Comparison of ENCODE assay signal across 8 mouse cellular contexts in the genomic region with DNA sequence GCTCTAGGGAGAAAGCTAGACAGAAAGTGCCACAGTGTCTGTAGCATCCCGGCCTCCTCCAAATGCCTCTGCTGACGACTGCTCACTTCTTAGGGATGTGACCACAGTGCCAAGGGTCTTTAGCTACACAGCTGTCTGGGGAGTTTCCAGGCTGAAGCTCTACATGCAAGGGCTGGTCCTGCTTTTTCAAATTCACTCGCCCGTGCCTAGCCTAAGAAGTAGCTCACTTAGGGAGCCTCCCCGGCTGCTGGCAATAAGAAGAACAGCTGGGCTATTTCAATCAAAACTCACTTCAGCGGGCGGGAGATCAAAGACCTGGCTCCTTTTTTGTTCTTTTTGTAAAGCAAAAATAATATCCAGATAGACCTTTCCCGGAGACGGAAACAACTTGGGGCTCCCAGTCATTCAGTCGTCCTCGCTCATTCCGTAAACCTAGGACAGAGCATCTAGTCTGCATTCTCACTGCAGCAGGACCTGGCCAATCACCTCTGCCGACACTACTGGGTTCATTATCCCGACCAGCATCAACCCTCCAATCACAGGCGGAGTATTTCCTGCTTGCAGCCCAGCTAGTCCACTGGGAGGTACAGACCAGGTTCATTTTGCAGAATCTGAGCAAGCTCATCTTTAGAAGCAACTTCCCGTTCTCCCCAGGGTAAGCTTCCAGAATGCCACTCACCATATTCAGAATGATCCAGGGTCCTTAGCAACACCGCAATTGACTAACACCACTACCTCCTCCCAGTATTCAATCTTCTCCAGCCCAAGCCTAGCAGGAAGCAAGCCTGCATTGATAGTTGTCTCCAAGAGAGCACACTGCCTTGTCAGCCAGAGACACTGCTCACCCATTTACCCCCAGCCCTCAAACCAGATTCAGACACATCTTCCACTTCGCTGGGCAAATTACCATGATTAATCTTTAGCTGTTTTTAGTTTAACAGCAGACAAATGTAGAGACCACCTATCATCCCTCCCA. TPM values are rescaled to one million over a fixed set of nuclear protein-coding genes. Genes with fewer than 3 reads are reported as not detected.
A peak's percentile ranks its signal among the peaks of the same experiment; 100 is the strongest.
DNase-seq lines count a peak whose midpoint lies in the region; ATAC-seq and TF ChIP-seq lines count a peak whose summit lies in the region.

No protein-coding gene starts in this region.

- peak overlapping the region; percentile 63 for H3K9ac ChIP-seq in forebrain, embryonic 15.5 days (replicated peaks)
- peak overlapping the region; percentile 53 for H3K9ac ChIP-seq in heart, postnatal 0 days (replicated peaks; ENCODE audit: low read depth, low read length)
- no peak overlapping the region for H3K9ac ChIP-seq in liver, embryonic 14.5 days (replicated peaks)

- peak overlapping the region; percentile 88 for H3K4me2 ChIP-seq in forebrain, embryonic 15.5 days (replicated peaks)
- peak overlapping the region; percentile 66 for H3K4me2 ChIP-seq in heart, postnatal 0 days (ENCODE audit: low read depth, low read length)
- peak overlapping the region; percentile 6 for H3K4me2 ChIP-seq in liver, embryonic 14.5 days (ENCODE audit: low read depth)

- no peak for TF ChIP-seq CTCF in heart, postnatal 0 days (IDR thresholded peaks at IDR 0.05; ENCODE audit: low read depth)
- no peak for TF ChIP-seq CTCF in liver, embryonic 14.5 days (IDR thresholded peaks at IDR 0.05; ENCODE audit: low read depth)

- H3K4me3 ChIP-seq in forebrain, embryonic 15.5 days: peak overlapping the region; percentile 51
- peak overlapping the region; percentile 41 for H3K4me3 ChIP-seq in heart, postnatal 0 days (ENCODE audit: low read depth, low read length)
- H3K4me3 ChIP-seq in liver, embryonic 14.5 days (ENCODE audit: insufficient read depth in 1 of 2, low read depth in 2 of 2, low read length in 2 of 2): no peak overlapping the region

- H3K9me3 ChIP-seq in forebrain, embryonic 15.5 days: no peaks in the 10 kb centered on the region
- no peaks in the 10 kb centered on the region for H3K9me3 ChIP-seq in heart, postnatal 0 days (replicated peaks; ENCODE audit: control insufficient read depth, low read length)
- H3K9me3 ChIP-seq in liver, embryonic 14.5 days (ENCODE audit: control insufficient read depth, low read length): no peaks in the 10 kb centered on the region

- no peaks in the 10 kb centered on the region for H3K36me3 ChIP-seq in forebrain, embryonic 15.5 days
- H3K36me3 ChIP-seq in heart, postnatal 0 days (replicated peaks; ENCODE audit: control insufficient read depth, insufficient read depth, low read length): no peaks in the 10 kb centered on the region
- H3K36me3 ChIP-seq in liver, embryonic 14.5 days (replicated peaks; ENCODE audit: control insufficient read depth, insufficient read depth, low read depth): no peaks in the 10 kb centered on the region

- peak overlapping the region; percentile 88 for H3K27ac ChIP-seq in forebrain, embryonic 15.5 days (replicated peaks)
- peak overlapping the region; percentile 65 for H3K27ac ChIP-seq in heart, postnatal 0 days (ENCODE audit: low read depth)
- no peak overlapping the region for H3K27ac ChIP-seq in liver, embryonic 14.5 days

- ATAC-seq in forebrain, embryonic 15.5 days (replicated peaks): peak; percentile 97
- ATAC-seq in heart, postnatal 0 days (ENCODE audit: insufficient read depth, low read depth): peak; percentile 90
- no peak for ATAC-seq in liver, embryonic 14.5 days (ENCODE audit: insufficient read depth)

- DNase-seq in urinary bladder, postnatal 14 days (ENCODE audit: low spot score): peak; percentile 72
- DNase-seq in urinary bladder, postnatal 25 days (ENCODE audit: low spot score): no peak
- DNase-seq in heart, postnatal 0 days (ENCODE audit: low spot score): peak; percentile 84
- peak; percentile 82 to 89 for DNase-seq in kidney, postnatal 4 days
- no peak for DNase-seq in liver, embryonic 14.5 days (ENCODE audit: low read depth in 3 of 3, low spot score in 3 of 3)
- peak; percentile 68 for DNase-seq in ovary, postnatal 36 days (ENCODE audit: low spot score)
- DNase-seq in thymus, postnatal 10 days (ENCODE audit: low spot score in 2 of 2): no peak

- no peaks in the 10 kb centered on the region for H3K27me3 ChIP-seq in forebrain, embryonic 15.5 days
- no peaks in the 10 kb centered on the region for H3K27me3 ChIP-seq in heart, postnatal 0 days (ENCODE audit: control insufficient read depth, insufficient read depth, low read length)
- H3K27me3 ChIP-seq in liver, embryonic 14.5 days (ENCODE audit: control insufficient read depth, insufficient read depth, low read length): no peaks in the 10 kb centered on the region

- H3K4me1 ChIP-seq in forebrain, embryonic 15.5 days: peaks cover 49% of the 10 kb centered on the region
- peaks cover 33% of the 10 kb centered on the region for H3K4me1 ChIP-seq in heart, postnatal 0 days (ENCODE audit: control insufficient read depth, insufficient read depth)
- H3K4me1 ChIP-seq in liver, embryonic 14.5 days (replicated peaks; ENCODE audit: control insufficient read depth in 2 of 2, insufficient read depth in 2 of 2, low read length in 1 of 2): peaks cover 10 to 28% of the 10 kb centered on the region in 2 experiments; a peak in 3 of 4 replicates

- WGBS in forebrain, embryonic 15.5 days: 4% methylated on average over 18 of the region's 18 CpGs
- WGBS in heart, postnatal 0 days: 15% methylated on average over 18 of the region's 18 CpGs
- WGBS in liver, embryonic 14.5 days (ENCODE audit: insufficient replicate concordance): 60% methylated on average over 18 of the region's 18 CpGs

- no peak for TF ChIP-seq EP300 in heart, postnatal 0 days (IDR thresholded peaks at IDR 0.05; ENCODE audit: low read depth)
- TF ChIP-seq EP300 in liver, embryonic 14.5 days (IDR thresholded peaks at IDR 0.05; ENCODE audit: low read depth): no peak

RNA-seq across cellular contexts. Expression of gene Naif1, which starts 19.3 kb away (rescaled TPM):
- polyA plus RNA-seq in forebrain, embryonic 15.5 days (2015; fragmentation: Nextera tagmentation; extraction: Ambion mirVana): 6.3 and 7.0 TPM in 2 replicates
- 3.2 and 4.2 TPM in 2 replicates for total RNA-seq in heart, postnatal 0 days (2014; rRNA removed; ENCODE audit: low replicate concordance)
- 3.3 and 3.5 TPM in 2 replicates for polyA plus RNA-seq in heart, postnatal 0 days (2015; fragmentation: Nextera tagmentation; extraction: Ambion mirVana)
- polyA plus RNA-seq in liver, embryonic 14.5 days (2012; rRNA removed): 1.3 and 1.4 TPM in 2 replicates
- polyA plus RNA-seq in liver, embryonic 14.5 days (2014; fragmentation: Nextera tagmentation; extraction: Ambion mirVana): 1.6 and 2.0 TPM in 2 replicates

RNA-seq across cellular contexts. Expression of gene Slc25a25, which starts 20.3 kb away (rescaled TPM):
- 46.4 and 48.2 TPM in 2 replicates for polyA plus RNA-seq in forebrain, embryonic 15.5 days (2015; fragmentation: Nextera tagmentation; extraction: Ambion mirVana)
- 12.5 and 16.0 TPM in 2 replicates for total RNA-seq in heart, postnatal 0 days (2014; rRNA removed; ENCODE audit: low replicate concordance)
- polyA plus RNA-seq in heart, postnatal 0 days (2015; fragmentation: Nextera tagmentation; extraction: Ambion mirVana): 6.5 and 6.6 TPM in 2 replicates
- 5.4 and 6.0 TPM in 2 replicates for polyA plus RNA-seq in liver, embryonic 14.5 days (2012; rRNA removed)
- polyA plus RNA-seq in liver, embryonic 14.5 days (2014; fragmentation: Nextera tagmentation; extraction: Ambion mirVana): 5.5 and 7.0 TPM in 2 replicates

RNA-seq across cellular contexts. Expression of gene Ptges2, which starts 35.3 kb away (rescaled TPM):
- 39.9 and 40.3 TPM in 2 replicates for polyA plus RNA-seq in forebrain, embryonic 15.5 days (2015; fragmentation: Nextera tagmentation; extraction: Ambion mirVana)
- total RNA-seq in heart, postnatal 0 days (2014; rRNA removed; ENCODE audit: low replicate concordance): 33.9 and 46.7 TPM in 2 replicates
- 62.6 and 65.4 TPM in 2 replicates for polyA plus RNA-seq in heart, postnatal 0 days (2015; fragmentation: Nextera tagmentation; extraction: Ambion mirVana)
- 7.9 and 11.6 TPM in 2 replicates for polyA plus RNA-seq in liver, embryonic 14.5 days (2012; rRNA removed)
- 11.4 and 14.0 TPM in 2 replicates for polyA plus RNA-seq in liver, embryonic 14.5 days (2014; fragmentation: Nextera tagmentation; extraction: Ambion mirVana)

RNA-seq across cellular contexts. Expression of gene Lcn2, which starts 42.9 kb away (rescaled TPM):
- 0.51 and 0.63 TPM in 2 replicates for polyA plus RNA-seq in forebrain, embryonic 15.5 days (2015; fragmentation: Nextera tagmentation; extraction: Ambion mirVana)
- total RNA-seq in heart, postnatal 0 days (2014; rRNA removed; ENCODE audit: low replicate concordance): 1.1 and 6.0 TPM in 2 replicates
- 1.8 and 2.0 TPM in 2 replicates for polyA plus RNA-seq in heart, postnatal 0 days (2015; fragmentation: Nextera tagmentation; extraction: Ambion mirVana)
- 29.8 and 30.2 TPM in 2 replicates for polyA plus RNA-seq in liver, embryonic 14.5 days (2012; rRNA removed)
- polyA plus RNA-seq in liver, embryonic 14.5 days (2014; fragmentation: Nextera tagmentation; extraction: Ambion mirVana): 41.1 and 65.1 TPM in 2 replicates

RNA-seq across cellular contexts. Expression of gene 1110008P14Rik, which starts 49.3 kb away (rescaled TPM):
- polyA plus RNA-seq in forebrain, embryonic 15.5 days (2015; fragmentation: Nextera tagmentation; extraction: Ambion mirVana): 79.5 and 80.9 TPM in 2 replicates
- 159 and 195 TPM in 2 replicates for total RNA-seq in heart, postnatal 0 days (2014; rRNA removed; ENCODE audit: low replicate concordance)
- 77.0 and 84.9 TPM in 2 replicates for polyA plus RNA-seq in heart, postnatal 0 days (2015; fragmentation: Nextera tagmentation; extraction: Ambion mirVana)
- 32.6 and 39.6 TPM in 2 replicates for polyA plus RNA-seq in liver, embryonic 14.5 days (2012; rRNA removed)
- 38.7 and 40.8 TPM in 2 replicates for polyA plus RNA-seq in liver, embryonic 14.5 days (2014; fragmentation: Nextera tagmentation; extraction: Ambion mirVana)

Comparison
In these comparisons a context has a peak if more than half of its experiments do, and no peak if none do; other contexts are left out.
1. DNase-seq: peak in urinary bladder, postnatal 14 days (single experiment), heart, postnatal 0 days (single experiment), kidney, postnatal 4 days (2 of 2) and ovary, postnatal 36 days (single experiment); none in urinary bladder, postnatal 25 days (single experiment), liver, embryonic 14.5 days (0 of 3) and thymus, postnatal 10 days (0 of 2).
2. H3K4me2 ChIP-seq: peak in every context shown above with its lines; median percentile 88 in forebrain, embryonic 15.5 days; 66 in heart, postnatal 0 days; 6 in liver, embryonic 14.5 days.
3. H3K4me3 ChIP-seq: peak in forebrain, embryonic 15.5 days (single experiment) and heart, postnatal 0 days (single experiment); none in liver, embryonic 14.5 days (0 of 2).